Mouse (Mus musculus): ENCODE measurements around the gene Fam166b. TPM values are rescaled to one million over a fixed set of nuclear protein-coding genes. Genes with fewer than 3 reads are reported as not detected.

Gene Fam166b
- polyA plus RNA-seq, 1 experiment from 2014 or later: 0.12 TPM

GRCm38 (mm10) chr4:43423267-43423934, 5.5 kb downstream of the Fam166b start:
- Histone ChIP-seq H3K4me1 (replicated peaks; ENCODE audit: control insufficient read depth, insufficient read depth) (no peaks in the 10 kb centered on the region; the same call in 1 of the 2 replicates), H3K4me3 (ENCODE audit: low read depth, low read length) (no peak overlapping the region), H3K27me3 (ENCODE audit: control insufficient read depth, insufficient read depth, low read length) (no peaks in the 10 kb centered on the region), H3K9me3 (ENCODE audit: control insufficient read depth, low read length) (no peaks in the 10 kb centered on the region), H3K4me2 (replicated peaks; ENCODE audit: low read depth) (no peak overlapping the region), H3K36me3 (ENCODE audit: control insufficient read depth, insufficient read depth, low read length) (peaks cover 47% of the 10 kb centered on the region), H3K27ac (replicated peaks) (no peak overlapping the region), H3K9ac (ENCODE audit: low read length) (no peak overlapping the region)
- TF ChIP-seq EP300 (optimal IDR thresholded peaks at IDR 0.05): no peak
- TF ChIP-seq CTCF (IDR thresholded peaks at IDR 0.05; ENCODE audit: low read depth): no peak
- WGBS: 88% methylated on average over 20 of the region's 20 CpGs
- no peak for DNase-seq (ENCODE audit: low spot score)
- no peak for ATAC-seq (ENCODE audit: low FRiP score, low TSS enrichment)

- Histone ChIP-seq H3K4me1 (replicated peaks; ENCODE audit: control insufficient read depth, insufficient read depth) (no peaks in the 10 kb centered on the region), H3K27ac (replicated peaks) (no peak overlapping the region), H3K36me3 (ENCODE audit: control insufficient read depth, insufficient read depth, low read length) (peaks cover 43% of the 10 kb centered on the region), H3K4me2 (replicated peaks; ENCODE audit: low read depth) (no peak overlapping the region), H3K4me3 (ENCODE audit: low read depth, low read length) (no peak overlapping the region), H3K9ac (ENCODE audit: low read length) (no peak overlapping the region), H3K27me3 (ENCODE audit: control insufficient read depth, insufficient read depth, low read length) (no peaks in the 10 kb centered on the region), H3K9me3 (ENCODE audit: control insufficient read depth, low read length) (no peaks in the 10 kb centered on the region)
- DNase-seq (ENCODE audit: low spot score) (no peak), ATAC-seq (ENCODE audit: low FRiP score, low TSS enrichment) (no peak)
- 80% methylated on average over 28 of the region's 28 CpGs for WGBS
- TF ChIP-seq CTCF (IDR thresholded peaks at IDR 0.05; ENCODE audit: low read depth) (no peak), EP300 (optimal IDR thresholded peaks at IDR 0.05) (no peak)
Measured at GRCm38 (mm10) chr4:43421632-43422240, 7.2 kb downstream of the Fam166b start.

GRCm38 (mm10) chr4:43420305-43420704, 8.6 kb downstream of the Fam166b start:
- H3K27ac ChIP-seq (replicated peaks): peak overlapping the region; percentile 78
- H3K4me3 ChIP-seq (ENCODE audit: low read depth, low read length): no peak overlapping the region
- no peaks in the 10 kb centered on the region for H3K9me3 ChIP-seq (ENCODE audit: control insufficient read depth, low read length)
- 2% methylated on average over 6 of the region's 6 CpGs for WGBS
- ATAC-seq (ENCODE audit: low FRiP score, low TSS enrichment): peak; percentile 63
- H3K27me3 ChIP-seq (ENCODE audit: control insufficient read depth, insufficient read depth, low read length): no peaks in the 10 kb centered on the region
- peak; percentile 99 for TF ChIP-seq CTCF (IDR thresholded peaks at IDR 0.05; ENCODE audit: low read depth)
- TF ChIP-seq EP300 (optimal IDR thresholded peaks at IDR 0.05): no peak
- H3K36me3 ChIP-seq (ENCODE audit: control insufficient read depth, insufficient read depth, low read length): peaks cover 38% of the 10 kb centered on the region
- no peaks in the 10 kb centered on the region for H3K4me1 ChIP-seq (replicated peaks; ENCODE audit: control insufficient read depth, insufficient read depth)
- peak; percentile 79 for DNase-seq (ENCODE audit: low spot score)
- H3K9ac ChIP-seq (ENCODE audit: low read length): no peak overlapping the region
- no peak overlapping the region for H3K4me2 ChIP-seq (replicated peaks; ENCODE audit: low read depth)

DNA sequence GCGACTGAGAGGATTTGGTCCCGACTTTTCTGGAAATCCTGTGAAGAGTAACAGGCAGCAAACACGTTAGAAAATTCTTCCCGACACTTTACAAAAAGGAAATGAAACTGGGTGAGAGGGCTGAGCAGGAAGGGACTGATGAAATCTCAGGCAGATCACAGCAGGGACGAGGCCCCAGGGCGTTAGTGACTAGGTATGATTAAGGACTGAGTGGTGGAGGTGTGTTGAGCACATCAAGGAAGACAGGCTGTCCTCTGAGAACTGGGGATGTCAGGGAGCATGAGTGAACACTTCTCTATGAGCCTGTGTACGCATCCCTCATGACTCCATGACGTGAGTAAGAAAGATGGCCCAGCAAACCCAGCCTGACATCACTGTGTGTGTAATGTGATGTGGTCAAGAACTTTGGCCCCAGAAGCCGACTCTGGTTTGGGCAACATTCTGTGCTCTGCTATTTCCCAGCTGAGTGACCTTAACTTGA, 9.1 kb downstream of the Fam166b start:
- ATAC-seq (ENCODE audit: low FRiP score, low TSS enrichment) (peak; percentile 72), DNase-seq (ENCODE audit: low spot score) (no peak)
- Histone ChIP-seq H3K27me3 (ENCODE audit: control insufficient read depth, insufficient read depth, low read length) (no peaks in the 10 kb centered on the region), H3K4me1 (replicated peaks; ENCODE audit: control insufficient read depth, insufficient read depth) (no peaks in the 10 kb centered on the region), H3K9me3 (ENCODE audit: control insufficient read depth, low read length) (no peaks in the 10 kb centered on the region), H3K4me2 (replicated peaks; ENCODE audit: low read depth) (no peak overlapping the region), H3K9ac (ENCODE audit: low read length) (no peak overlapping the region), H3K4me3 (ENCODE audit: low read depth, low read length) (no peak overlapping the region), H3K36me3 (ENCODE audit: control insufficient read depth, insufficient read depth, low read length) (peaks cover 36% of the 10 kb centered on the region), H3K27ac (replicated peaks) (peak overlapping the region; percentile 78)
- 44% methylated on average over 9 of the region's 9 CpGs for WGBS
- no peak for TF ChIP-seq EP300 (optimal IDR thresholded peaks at IDR 0.05)
- TF ChIP-seq CTCF (IDR thresholded peaks at IDR 0.05; ENCODE audit: low read depth): no peak

DNA sequence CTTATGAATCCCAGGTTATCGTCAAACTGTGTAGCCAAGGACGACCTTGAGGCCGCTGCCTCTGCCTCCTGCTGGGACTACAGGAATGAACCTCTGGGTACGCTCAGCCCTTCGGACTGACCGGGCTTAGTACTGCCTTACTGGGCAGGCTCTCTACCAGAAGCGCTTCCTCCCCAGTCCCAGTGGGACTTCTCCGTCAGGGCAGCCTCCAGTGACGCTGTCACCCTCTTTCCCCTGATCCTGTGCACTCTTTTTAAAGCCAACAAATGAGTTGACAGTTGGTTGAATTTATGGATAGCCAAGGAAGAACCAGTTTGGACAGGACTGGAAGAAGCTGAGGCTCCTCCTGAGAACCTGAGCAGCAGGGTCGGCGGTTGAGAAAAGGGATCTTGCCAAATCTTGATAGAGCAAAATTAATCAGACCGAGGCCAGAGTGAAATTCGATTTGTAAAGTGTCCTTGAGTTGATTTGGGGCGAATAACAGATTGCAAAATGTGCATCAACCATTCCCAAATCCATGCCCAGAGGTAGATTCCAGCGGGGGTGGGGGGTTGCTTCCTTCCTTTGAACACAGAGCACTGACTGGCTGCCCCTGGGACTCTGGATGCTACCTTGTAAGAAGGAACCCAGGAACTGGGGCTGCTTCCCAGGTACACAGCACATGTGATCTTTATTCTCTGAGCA, 9.8 kb downstream of the Fam166b start:
- Histone ChIP-seq H3K9me3 (ENCODE audit: control insufficient read depth, low read length) (no peaks in the 10 kb centered on the region), H3K27ac (replicated peaks) (peak overlapping the region; percentile 78), H3K4me2 (replicated peaks; ENCODE audit: low read depth) (no peak overlapping the region), H3K9ac (ENCODE audit: low read length) (no peak overlapping the region), H3K36me3 (ENCODE audit: control insufficient read depth, insufficient read depth, low read length) (peaks cover 31% of the 10 kb centered on the region), H3K27me3 (ENCODE audit: control insufficient read depth, insufficient read depth, low read length) (no peaks in the 10 kb centered on the region), H3K4me1 (replicated peaks; ENCODE audit: control insufficient read depth, insufficient read depth) (no peaks in the 10 kb centered on the region), H3K4me3 (ENCODE audit: low read depth, low read length) (no peak overlapping the region)
- DNase-seq (ENCODE audit: low spot score) (no peak), ATAC-seq (ENCODE audit: low FRiP score, low TSS enrichment) (no peak)
- TF ChIP-seq CTCF (IDR thresholded peaks at IDR 0.05; ENCODE audit: low read depth) (no peak), EP300 (optimal IDR thresholded peaks at IDR 0.05) (peak; percentile 27)
- 52% methylated on average over 15 of the region's 15 CpGs for WGBS

All from stomach, postnatal 0 days (tissue).